8 mouse cellular contexts compared by ENCODE assay signal in the genomic region with DNA sequence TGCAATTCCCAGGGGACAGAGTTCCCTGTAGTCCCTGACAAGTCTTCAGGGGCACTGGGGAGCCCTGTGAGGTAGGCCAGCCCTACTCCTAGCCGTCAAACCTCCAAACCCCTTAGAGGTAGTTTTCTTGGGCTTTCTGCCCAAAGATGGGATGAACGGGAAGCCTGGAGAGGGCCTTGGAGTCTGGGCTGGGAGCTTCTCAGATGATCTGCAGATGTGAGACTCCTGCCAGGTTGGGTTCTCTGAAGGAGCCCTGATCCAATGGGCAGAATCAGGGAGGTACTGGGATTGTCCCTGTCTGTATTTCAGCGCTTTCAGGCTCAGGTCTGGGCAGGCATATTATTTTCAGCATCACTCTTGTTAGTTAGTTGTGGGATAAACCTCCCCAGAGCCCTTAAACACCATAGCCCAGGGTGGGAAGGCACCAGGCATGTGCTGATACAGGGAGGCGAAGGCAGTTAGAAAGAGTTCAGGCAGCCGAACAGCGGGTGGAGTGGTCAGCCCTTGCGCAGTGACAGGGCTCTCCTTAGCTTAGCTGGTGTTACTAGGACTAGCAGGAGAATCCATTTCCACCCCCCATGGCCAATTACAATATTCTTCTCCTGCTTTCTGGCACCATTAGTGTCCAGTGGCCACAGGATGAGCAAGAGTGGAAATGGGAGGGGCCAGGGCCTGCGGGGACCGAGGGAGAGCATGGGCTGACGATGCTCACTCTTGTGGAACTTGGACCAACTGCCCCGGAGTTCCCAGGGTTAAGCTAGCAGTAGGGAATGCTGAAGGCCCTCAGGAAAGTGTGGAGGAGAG. TPM values are rescaled to one million over a fixed set of nuclear protein-coding genes. Genes with fewer than 3 reads are reported as not detected.
DNase-seq lines count a peak whose midpoint lies in the region; ATAC-seq and TF ChIP-seq lines count a peak whose summit lies in the region.

No protein-coding gene starts in this region.

- ATAC-seq in heart, embryonic 11.5 days (replicated peaks; ENCODE audit: insufficient number of reproducible peaks, low FRiP score, low TSS enrichment): no peak

- H3K9ac ChIP-seq in heart, embryonic 11.5 days (ENCODE audit: low read depth, low read length): peak overlapping the region; percentile 80

- no peak for TF ChIP-seq CTCF in spleen, adult 2 months (IDR thresholded peaks at IDR 0.05; ENCODE audit: extremely low read depth, insufficient read depth, insufficient read length, insufficient replicate concordance)

- TF ChIP-seq POLR2A in spleen, adult 2 months (IDR thresholded peaks at IDR 0.05; ENCODE audit: low read depth, low read length): no peak
- TF ChIP-seq POLR2A in myocyte (IDR thresholded peaks at IDR 0.05; ENCODE audit: insufficient read length, low read depth): no peak

- H3K4me3 ChIP-seq in spleen, adult 2 months (ENCODE audit: extremely low read depth, insufficient read depth, insufficient read length): peak overlapping the region; percentile 47; the same call in 1 of the 2 replicates
- peak overlapping the region; percentile 50 for H3K4me3 ChIP-seq in heart, embryonic 11.5 days (ENCODE audit: low read depth, low read length)
- H3K4me3 ChIP-seq in myocyte: peak overlapping the region; percentile 97

- WGBS in spleen, adult 2 months: 37% methylated on average over 11 of the region's 11 CpGs
- WGBS in heart, embryonic 11.5 days (ENCODE audit: insufficient replicate concordance): 18% methylated on average over 11 of the region's 11 CpGs

- H3K9me3 ChIP-seq in heart, embryonic 11.5 days (replicated peaks; ENCODE audit: control insufficient read depth, low read length): no peaks in the 10 kb centered on the region

- peak overlapping the region; percentile 78 for H3ac ChIP-seq in myocyte (ENCODE audit: control insufficient read depth, insufficient read length)

- peaks cover 7% of the 10 kb centered on the region for H3K27me3 ChIP-seq in spleen, adult 2 months (ENCODE audit: control insufficient read depth, insufficient read depth, low read length)
- no peaks in the 10 kb centered on the region; the same call in 1 of the 2 replicates for H3K27me3 ChIP-seq in heart, embryonic 11.5 days (ENCODE audit: control insufficient read depth, insufficient read depth, low read length)
- no peaks in the 10 kb centered on the region for H3K27me3 ChIP-seq in myocyte (ENCODE audit: control insufficient read depth, insufficient read depth, insufficient read length)

- H3K36me3 ChIP-seq in spleen, adult 2 months (ENCODE audit: control insufficient read depth, insufficient read depth, low read length): no peaks in the 10 kb centered on the region
- no peaks in the 10 kb centered on the region for H3K36me3 ChIP-seq in heart, embryonic 11.5 days (ENCODE audit: control insufficient read depth, insufficient read depth, low read length)
- H3K36me3 ChIP-seq in myocyte (ENCODE audit: control insufficient read depth, insufficient read depth): peaks cover under 1% of the 10 kb centered on the region

- DNase-seq in spleen, adult 2 months (ENCODE audit: low read depth in 1 of 2, low spot score in 2 of 2): no peak
- DNase-seq in spleen, postnatal 14 days (ENCODE audit: low spot score in 2 of 2): no peak
- DNase-seq in kidney, postnatal 25 days: peak; percentile 29 to 50
- no peak for DNase-seq in right cerebral cortex, postnatal 25 days
- no peak for DNase-seq in urinary bladder, adult 18-20 months (ENCODE audit: low spot score in 2 of 2)
- DNase-seq in cerebellum, adult 9-10 months: no peak

- H3K79me2 ChIP-seq in myocyte (ENCODE audit: control insufficient read depth, insufficient read depth): peaks cover 61% of the 10 kb centered on the region

- peak overlapping the region; percentile 78 for H3K4me2 ChIP-seq in heart, embryonic 11.5 days
- peak overlapping the region; percentile 98 for H3K4me2 ChIP-seq in myocyte (ENCODE audit: low read depth)

- no peak overlapping the region for H3K27ac ChIP-seq in spleen, adult 2 months (ENCODE audit: insufficient read depth, low read length)
- 0 out of 2 replicates have a peak overlapping the region, but pooled peaks have one; percentile 7 for H3K27ac ChIP-seq in heart, embryonic 11.5 days (ENCODE audit: low read depth, low read length)

- H3K4me1 ChIP-seq in spleen, adult 2 months (ENCODE audit: control insufficient read depth, insufficient read depth, insufficient read length): peaks cover 4% of the 10 kb centered on the region; the same call in 1 of the 2 replicates
- peaks cover 36% of the 10 kb centered on the region for H3K4me1 ChIP-seq in heart, embryonic 11.5 days (ENCODE audit: control insufficient read depth, insufficient read depth, low read length)

TF ChIP-seq in myocyte, 11 proteins besides CTCF, POLR2A, EP300 and RAD21:
- TF ChIP-seq SRF (IDR thresholded peaks at IDR 0.05; ENCODE audit: control insufficient read depth, insufficient read length, low read depth): no peak
- TF ChIP-seq POLR2AphosphoS2 (IDR thresholded peaks at IDR 0.05; ENCODE audit: insufficient read length, low read depth): peak; percentile 48
TF ChIP-seq in myocyte: peak in this region for 1.

RNA-seq across cellular contexts. Expression of a gene that starts 1.4 kb away (rescaled TPM):
- 4.8 and 5.4 TPM in 2 replicates for polyA plus RNA-seq in spleen, adult 2 months (2012; rRNA removed)
- polyA plus RNA-seq in heart, embryonic 11.5 days (2014; fragmentation: Nextera tagmentation; extraction: Ambion mirVana): 38.7 and 38.8 TPM in 2 replicates
- 172 TPM for polyA plus RNA-seq in myocyte (2012; fragmentation: generic; extraction: Trizol)

Comparison
In these comparisons a context has a peak if more than half of its experiments do, and no peak if none do; other contexts are left out.
1. DNase-seq: peak in kidney, postnatal 25 days (2 of 2); none in spleen, adult 2 months (0 of 2), spleen, postnatal 14 days (0 of 2), right cerebral cortex, postnatal 25 days (single experiment), urinary bladder, adult 18-20 months (0 of 2) and cerebellum, adult 9-10 months (single experiment).
2. H3K4me3 ChIP-seq: peak in every context shown above with its lines; median percentile 97 in myocyte; 50 in heart, embryonic 11.5 days; 47 in spleen, adult 2 months.